Comparison of ENCODE assay signal across 21 mouse cellular contexts in genomic region chr7:50374876-50375275, GRCm38 (mm10).
DNase-seq lines count a peak whose midpoint lies in the region; ATAC-seq and TF ChIP-seq lines count a peak whose summit lies in the region.
"Had no signal": no experiment of that assay in that cellular context is flagged by ENCODE, and none has a peak within 500 bp of the region (broad histone marks: within the 10 kb centered on the region; RNA-seq: fewer than 3 reads in every experiment).

No protein-coding gene starts in this region.

- H3K27me3 ChIP-seq in forebrain, postnatal 0 days (ENCODE audit: insufficient read depth, low read length): no peaks in the 10 kb centered on the region
- no peaks in the 10 kb centered on the region for H3K27me3 ChIP-seq in forebrain, embryonic 16.5 days (replicated peaks; ENCODE audit: control insufficient read depth, insufficient read depth, low read length)
- no peaks in the 10 kb centered on the region for H3K27me3 ChIP-seq in forebrain, embryonic 10.5 days (ENCODE audit: poor library complexity, severe bottlenecking)
- H3K27me3 ChIP-seq in hindbrain, postnatal 0 days (ENCODE audit: insufficient read depth, low read length): no peaks in the 10 kb centered on the region
- H3K27me3 ChIP-seq in forebrain, embryonic 15.5 days: no peaks in the 10 kb centered on the region
- H3K27me3 ChIP-seq: CH12.LX; heart, embryonic 13.5 days; neural tube, embryonic 13.5 days; Patski had no signal

- DNase-seq in forebrain, postnatal 0 days: peak; percentile 11
- peak; percentile 10 to 75 for DNase-seq in layer of hippocampus, postnatal 14 days (ENCODE audit: low spot score in 2 of 2)
- peak; percentile 71 to 72 for DNase-seq in left cerebral cortex, postnatal 36 days (ENCODE audit: low spot score in 2 of 2)
- DNase-seq in forebrain, embryonic 10.5 days (ENCODE audit: extremely low spot score, low spot score): no peak
- DNase-seq in hindbrain, postnatal 0 days (ENCODE audit: low spot score): no peak
- no peak for DNase-seq in cerebellum, adult 9-10 months
- DNase-seq: cerebellum, postnatal 14 days; gastrocnemius, postnatal 36 days; kidney, postnatal 25 days; liver; lung, adult 2 months; retina, postnatal 1 day had no signal

- H3K4me2 ChIP-seq in forebrain, postnatal 0 days (ENCODE audit: low read depth): no peak overlapping the region
- H3K4me2 ChIP-seq in forebrain, embryonic 16.5 days (ENCODE audit: low read length): no peak overlapping the region
- no peak overlapping the region for H3K4me2 ChIP-seq in hindbrain, postnatal 0 days (ENCODE audit: low read depth, low read length)
- H3K4me2 ChIP-seq in forebrain, embryonic 15.5 days (replicated peaks): no peak overlapping the region
- H3K4me2 ChIP-seq: heart, embryonic 13.5 days; neural tube, embryonic 13.5 days had no signal

- intact Hi-C loops in left cerebral cortex, postnatal 36 days (cut with DNase I): no loop called here

- TF ChIP-seq CTCF in forebrain, postnatal 0 days (IDR thresholded peaks at IDR 0.05; ENCODE audit: low read depth): no peak
- no peak for TF ChIP-seq CTCF in hindbrain, postnatal 0 days (IDR thresholded peaks at IDR 0.05; ENCODE audit: low read depth)

- H3K4me1 ChIP-seq in forebrain, postnatal 0 days (ENCODE audit: insufficient read depth): no peaks in the 10 kb centered on the region
- H3K4me1 ChIP-seq in forebrain, embryonic 16.5 days (replicated peaks; ENCODE audit: control insufficient read depth, insufficient read depth, low read length): no peaks in the 10 kb centered on the region
- H3K4me1 ChIP-seq in forebrain, embryonic 10.5 days: no peaks in the 10 kb centered on the region
- H3K4me1 ChIP-seq in hindbrain, postnatal 0 days (ENCODE audit: insufficient read depth, low read length): no peaks in the 10 kb centered on the region
- no peaks in the 10 kb centered on the region for H3K4me1 ChIP-seq in forebrain, embryonic 15.5 days
- H3K4me1 ChIP-seq: heart, embryonic 13.5 days; hindbrain, embryonic 10.5 days; neural tube, embryonic 13.5 days had no signal

- no peak overlapping the region for H3K4me3 ChIP-seq in forebrain, postnatal 0 days (ENCODE audit: low read depth, low read length)
- H3K4me3 ChIP-seq in forebrain, embryonic 16.5 days (replicated peaks; ENCODE audit: low read length): no peak overlapping the region
- H3K4me3 ChIP-seq in forebrain, embryonic 10.5 days: no peak overlapping the region
- H3K4me3 ChIP-seq in hindbrain, postnatal 0 days (ENCODE audit: low read length): no peak overlapping the region
- H3K4me3 ChIP-seq in forebrain, embryonic 15.5 days: no peak overlapping the region
- H3K4me3 ChIP-seq: heart, embryonic 13.5 days; hindbrain, embryonic 10.5 days; neural tube, embryonic 13.5 days had no signal

- no peak for ATAC-seq in forebrain, postnatal 0 days
- ATAC-seq in forebrain, embryonic 16.5 days: no peak
- no peak for ATAC-seq in hindbrain, postnatal 0 days
- no peak for ATAC-seq in forebrain, embryonic 15.5 days (replicated peaks)
- ATAC-seq: intestine, embryonic 16.5 days; Patski had no signal

- H3K9me3 ChIP-seq in forebrain, postnatal 0 days (ENCODE audit: low read length): no peaks in the 10 kb centered on the region
- no peaks in the 10 kb centered on the region for H3K9me3 ChIP-seq in forebrain, embryonic 16.5 days (ENCODE audit: control insufficient read depth, low read length)
- no peaks in the 10 kb centered on the region for H3K9me3 ChIP-seq in forebrain, embryonic 10.5 days
- no peaks in the 10 kb centered on the region for H3K9me3 ChIP-seq in hindbrain, postnatal 0 days (ENCODE audit: low read length)
- no peaks in the 10 kb centered on the region for H3K9me3 ChIP-seq in forebrain, embryonic 15.5 days
- H3K9me3 ChIP-seq: heart, embryonic 13.5 days; hindbrain, embryonic 10.5 days; neural tube, embryonic 13.5 days had no signal

- no peak overlapping the region for H3K27ac ChIP-seq in forebrain, postnatal 0 days (ENCODE audit: low read depth, low read length)
- H3K27ac ChIP-seq in forebrain, embryonic 16.5 days (ENCODE audit: low read length): no peak overlapping the region
- no peak overlapping the region for H3K27ac ChIP-seq in forebrain, embryonic 10.5 days
- no peak overlapping the region for H3K27ac ChIP-seq in hindbrain, postnatal 0 days
- H3K27ac ChIP-seq in forebrain, embryonic 15.5 days (replicated peaks): no peak overlapping the region
- H3K27ac ChIP-seq: heart, embryonic 13.5 days; hindbrain, embryonic 10.5 days; macrophage; neural tube, embryonic 13.5 days had no signal

- no peak overlapping the region for H3K9ac ChIP-seq in forebrain, postnatal 0 days
- no peak overlapping the region for H3K9ac ChIP-seq in forebrain, embryonic 16.5 days (replicated peaks; ENCODE audit: low read depth, low read length)
- no peak overlapping the region for H3K9ac ChIP-seq in hindbrain, postnatal 0 days (replicated peaks; ENCODE audit: low read length)
- H3K9ac ChIP-seq in forebrain, embryonic 15.5 days (replicated peaks): no peak overlapping the region
- H3K9ac ChIP-seq: heart, embryonic 13.5 days; neural tube, embryonic 13.5 days had no signal

- H3K36me3 ChIP-seq in forebrain, postnatal 0 days (ENCODE audit: insufficient read depth): no peaks in the 10 kb centered on the region
- no peaks in the 10 kb centered on the region for H3K36me3 ChIP-seq in forebrain, embryonic 16.5 days (ENCODE audit: control insufficient read depth, insufficient read depth)
- no peaks in the 10 kb centered on the region for H3K36me3 ChIP-seq in forebrain, embryonic 10.5 days (replicated peaks)
- no peaks in the 10 kb centered on the region for H3K36me3 ChIP-seq in hindbrain, postnatal 0 days (ENCODE audit: insufficient read depth, low read length)
- no peaks in the 10 kb centered on the region for H3K36me3 ChIP-seq in forebrain, embryonic 15.5 days
- H3K36me3 ChIP-seq: heart, embryonic 13.5 days; hindbrain, embryonic 10.5 days; neural tube, embryonic 13.5 days had no signal

- 72% methylated on average over 4 of the region's 4 CpGs for WGBS in forebrain, postnatal 0 days
- 83% methylated on average over 4 of the region's 4 CpGs for WGBS in forebrain, embryonic 16.5 days
- 86% methylated on average over 4 of the region's 4 CpGs for WGBS in forebrain, embryonic 10.5 days
- WGBS in hindbrain, postnatal 0 days: 69% methylated on average over 4 of the region's 4 CpGs
- WGBS in forebrain, embryonic 15.5 days: 83% methylated on average over 4 of the region's 4 CpGs

Comparison
In these comparisons a context has a peak if more than half of its experiments do, and no peak if none do; other contexts are left out.
1. DNase-seq: peak in forebrain, postnatal 0 days (single experiment), layer of hippocampus, postnatal 14 days (2 of 2) and left cerebral cortex, postnatal 36 days (2 of 2); none in forebrain, embryonic 10.5 days (single experiment), hindbrain, postnatal 0 days (single experiment) and cerebellum, adult 9-10 months (single experiment).